Mouse (Mus musculus) ovary, postnatal 36 days (tissue): ENCODE data around the gene Elk3.
"Not testable (repeated sequence)": the region's sequence is repeated elsewhere in the genome, so short reads cannot be mapped to it uniquely, and the experiment has no call there.

Source experiments
- DNase-seq: peaks from one replicate; pipeline ENCODE4 v3.0.0; 2022; ENCODE audit warnings: low spot score, mixed read lengths

Elk3 gene

GRCm38 (mm10) chr10:93310721-93311411, at the start of gene Elk3:
Gene Elk3 (minus strand): TSS chr10:93311135.
- peak; percentile 67 for DNase-seq

GRCm38 (mm10) chr10:93360623-93361022, 49.7 kb upstream of the Elk3 start:
- no peak for DNase-seq

- DNase-seq = not testable (repeated sequence)
These were observed 49.3 kb upstream of the Elk3 start for GRCm38 (mm10) chr10:93360190-93360589.

GRCm38 (mm10) chr10:93359339-93359863, 48.5 kb upstream of the Elk3 start:
- no peak for DNase-seq

- no peak for DNase-seq
These were observed 47.9 kb upstream of the Elk3 start for GRCm38 (mm10) chr10:93358878-93359277.

- DNase-seq = no peak
These were observed 46.2 kb upstream of the Elk3 start for GRCm38 (mm10) chr10:93357162-93357561.

- no peak for DNase-seq
These were observed 45.2 kb upstream of the Elk3 start for GRCm38 (mm10) chr10:93356122-93356521.

- DNase-seq = no peak
These were observed 44.5 kb upstream of the Elk3 start for GRCm38 (mm10) chr10:93355276-93355927.

- DNase-seq = no peak
These were observed 42.8 kb upstream of the Elk3 start for GRCm38 (mm10) chr10:93353545-93354326.

GRCm38 (mm10) chr10:93347918-93348505, 37.1 kb upstream of the Elk3 start:
- no peak for DNase-seq

- DNase-seq = no peak
These were observed 36.5 kb upstream of the Elk3 start for GRCm38 (mm10) chr10:93347387-93347786.

GRCm38 (mm10) chr10:93346208-93346936, 35.4 kb upstream of the Elk3 start:
- no peak for DNase-seq

- no peak for DNase-seq
These were observed 34.6 kb upstream of the Elk3 start for GRCm38 (mm10) chr10:93345497-93345896.

- no peak for DNase-seq
These were observed 32.5 kb upstream of the Elk3 start for GRCm38 (mm10) chr10:93343469-93343868.

- no peak for DNase-seq
These were observed 32.1 kb upstream of the Elk3 start for GRCm38 (mm10) chr10:93342986-93343385.

- DNase-seq = no peak
These were observed 27.6 kb upstream of the Elk3 start for GRCm38 (mm10) chr10:93338526-93338925.

- no peak for DNase-seq
These were observed 25.6 kb upstream of the Elk3 start for GRCm38 (mm10) chr10:93336462-93336931.

- DNase-seq = peak; percentile 21
These were observed 25.0 kb upstream of the Elk3 start for GRCm38 (mm10) chr10:93335828-93336461.

GRCm38 (mm10) chr10:93335001-93335400, 24.1 kb upstream of the Elk3 start:
- DNase-seq = no peak

- no peak for DNase-seq
These were observed 22.3 kb upstream of the Elk3 start for GRCm38 (mm10) chr10:93333239-93333638.

- DNase-seq = no peak
These were observed 21.4 kb upstream of the Elk3 start for GRCm38 (mm10) chr10:93332261-93332809.
